Mouse (Mus musculus) spleen, embryonic (tissue): Measurements from ENCODE around the gene Gm813.

ENCODE experiments used
- CTCF ChIA-PET: fragments of 350-600 bp; sonication (Branson Sonifier 250); formaldehyde crosslinking; loops from one replicate; lab custom pipeline; 2022; lab: Charles Lee

Gm813 gene

GRCm38 (mm10) chr16:58607101-58607500, 9.7 kb downstream of the Gm813 start:
- CTCF ChIA-PET = interaction anchor here (0.6 kb wide), 1 partner anchor 55 kb away, joined by 3 read pairs; no protein-coding TSS in a partner anchor

GRCm38 (mm10) chr16:58604680-58605079, 12.1 kb downstream of the Gm813 start:
- CTCF ChIA-PET = no interaction called here

- CTCF ChIA-PET = no interaction called here
Observed at GRCm38 (mm10) chr16:58603831-58604230, 12.9 kb downstream of the Gm813 start.

- CTCF ChIA-PET = no interaction called here
Observed at GRCm38 (mm10) chr16:58600846-58601245, 15.9 kb downstream of the Gm813 start.

GRCm38 (mm10) chr16:58591299-58591698, 25.5 kb downstream of the Gm813 start:
- CTCF ChIA-PET = no interaction called here

DNA sequence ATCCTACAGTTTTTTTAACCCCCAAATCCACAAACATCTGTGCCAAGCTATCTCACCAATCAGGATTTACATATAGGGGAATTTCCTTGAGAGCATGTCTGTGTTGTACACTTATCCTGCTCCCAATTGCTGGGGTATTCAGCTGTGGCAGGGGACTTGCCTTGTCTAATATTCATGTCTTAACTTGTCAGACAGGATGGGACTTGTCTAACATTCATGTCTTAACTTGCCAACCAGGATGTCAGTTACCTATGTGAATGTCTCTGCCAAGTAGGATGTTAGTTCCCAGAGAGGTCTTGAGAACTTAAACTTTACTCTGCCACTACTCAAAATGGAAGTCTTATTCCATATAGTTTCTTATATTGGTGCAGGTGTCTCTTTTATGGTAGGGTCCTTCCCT, 27.3 kb downstream of the Gm813 start:
- CTCF ChIA-PET = no interaction called here

DNA sequence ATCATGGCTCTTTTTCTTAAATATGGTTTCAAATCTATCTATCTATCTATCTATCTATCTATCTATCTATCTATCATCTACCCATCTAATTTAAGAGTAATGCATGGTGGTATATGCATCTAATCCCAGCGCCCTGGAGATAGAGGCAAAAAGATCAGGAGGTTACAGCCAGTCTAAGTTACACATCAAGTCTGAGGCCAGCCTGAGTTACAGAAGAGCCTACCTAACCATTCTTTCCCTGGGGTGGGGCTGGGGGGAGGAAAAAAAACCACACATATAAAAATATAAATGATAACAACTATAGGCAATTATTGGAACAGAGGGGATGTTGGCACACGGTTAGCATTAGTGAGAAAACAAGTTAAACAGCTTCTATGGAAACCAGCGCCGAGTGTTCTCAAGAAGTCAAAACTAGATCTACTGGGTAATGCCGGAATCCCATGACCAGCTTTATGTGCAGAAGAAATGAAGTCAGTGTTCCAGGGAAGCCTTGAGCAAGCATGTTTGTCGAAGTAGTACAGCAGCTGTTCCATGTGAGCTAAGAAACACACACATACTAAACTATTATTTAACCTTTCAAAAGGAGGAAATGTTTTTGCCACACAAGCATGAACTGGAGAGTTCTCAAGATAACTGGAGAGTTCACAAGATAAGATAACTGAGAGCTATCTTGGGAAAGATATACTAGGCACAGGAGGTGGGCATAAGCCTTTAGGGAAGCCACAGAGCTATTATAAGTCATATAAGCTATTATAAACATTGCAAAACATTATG, 42.6 kb downstream of the Gm813 start:
- CTCF ChIA-PET = no interaction called here

GRCm38 (mm10) chr16:58570694-58571264, 46.0 kb downstream of the Gm813 start:
- CTCF ChIA-PET = no interaction called here
